Mouse (Mus musculus) midbrain, postnatal 0 days (tissue): Measurements from ENCODE around the gene Tfap2a. TPM values are rescaled to one million over a fixed set of nuclear protein-coding genes. Genes with fewer than 3 reads are reported as not detected.

Experiments
- ATAC-seq: fragments of 200-750 bp; cut with Nextera tagmentation; 2 replicates; pipeline ENCODE4 v1.8.0; 2017; ENCODE audit warnings: moderate number of reproducible peaks, mild to moderate bottlenecking, moderate TSS enrichment, moderate library complexity; ENCODE audit not compliant: low FRiP score
- DNase-seq: peaks from one replicate; pipeline ENCODE4 v3.0.0-alpha.2; 2015; ENCODE audit warnings: low spot score
- H3K27ac ChIP-seq: fragments of 300-500 bp; sonication (generic); 2 replicates; pipeline ENCODE4 v1.5.1; 2014; ENCODE audit warnings: low read depth, mild to moderate bottlenecking, low read length, mixed read lengths
- H3K27me3 ChIP-seq: fragments of 300-500 bp; sonication (generic); 2 replicates; pipeline ENCODE4 v1.6.1; 2014; ENCODE audit warnings: low read length, control low read depth, mixed read lengths; ENCODE audit not compliant: insufficient read depth
- H3K36me3 ChIP-seq: fragments of 300-500 bp; sonication (generic); 2 replicates; pipeline ENCODE4 v1.6.1; 2014; ENCODE audit warnings: low read length, control low read depth, mixed read lengths; ENCODE audit not compliant: insufficient read depth
- H3K4me1 ChIP-seq: fragments of 300-500 bp; sonication (generic); 2 replicates; pipeline ENCODE4 v1.6.1; 2014; ENCODE audit warnings: mild to moderate bottlenecking, control low read depth, antibody characterized with exemption, low read length, mixed read lengths; ENCODE audit not compliant: insufficient read depth
- H3K4me2 ChIP-seq: fragments of 300-500 bp; sonication (generic); 2 replicates; pipeline ENCODE4 v1.6.1; 2014; ENCODE audit warnings: low read depth, mild to moderate bottlenecking, low read length, mixed read lengths; ENCODE audit not compliant: poor library complexity, severe bottlenecking
- H3K4me3 ChIP-seq: fragments of 300-500 bp; sonication (generic); 2 replicates; pipeline ENCODE4 v1.5.1; 2014; ENCODE audit warnings: low read depth, mild to moderate bottlenecking, low read length, moderate library complexity
- H3K9ac ChIP-seq: fragments of 300-500 bp; sonication (generic); replicated peaks from 2 replicates; pipeline ENCODE4 v1.6.1; 2014; ENCODE audit warnings: mild to moderate bottlenecking, low read length, moderate library complexity, mixed read lengths; ENCODE audit not compliant: poor library complexity, severe bottlenecking
- H3K9me3 ChIP-seq: fragments of 300-500 bp; sonication (generic); 2 replicates; pipeline ENCODE4 v1.6.1; 2016; ENCODE audit warnings: low read length, control low read depth
- CTCF ChIP-seq: IDR thresholded peaks from 2 replicates; pipeline ENCODE4 v1.5.1; 2016; ENCODE audit warnings: antibody characterized with exemption, mild to moderate bottlenecking
- WGBS: fragments of 180-500 bp; shearing (Covaris S2); extraction: QIAGEN DNeasy Blood & Tissue Kit; methylation state at CpG from one replicate; pipeline ENCODE4 v1.1.7; 2014; 5-methylcytosine and 5-hydroxymethylcytosine counted together
- polyA plus RNA-seq: library from polyadenylated mRNA; unstranded; fragments of >200 nt; fragmentation: Nextera tagmentation; extraction: Ambion mirVana; gene quantifications from 2 replicates; pipeline ENCODE4 v1.2.1, GENCODE M21; 2015
- total RNA-seq: library from RNA; depleted of rRNA; stranded (reverse); fragments of >200 nt; gene quantifications from 2 replicates; pipeline ENCODE4 v1.2.3, GENCODE M21; 2014

Gene Tfap2a
- total and polyA plus RNA-seq, 2 experiments from 2014 or later: 2.0 to 4.0 TPM

- H3K9ac ChIP-seq: no peak overlapping the region
- H3K9me3 ChIP-seq: no peaks in the 10 kb centered on the region
- no peaks in the 10 kb centered on the region for H3K36me3 ChIP-seq
- no peak overlapping the region for H3K4me2 ChIP-seq
- H3K4me3 ChIP-seq: no peak overlapping the region
- DNase-seq (no peak), ATAC-seq (no peak)
- H3K27ac ChIP-seq: no peak overlapping the region
- H3K27me3 ChIP-seq: peaks cover 80% of the 10 kb centered on the region
- 19% methylated on average over 3 of the region's 3 CpGs for WGBS
- H3K4me1 ChIP-seq: no peaks in the 10 kb centered on the region
- TF ChIP-seq CTCF: no peak
Measured at GRCm38 (mm10) chr13:40707646-40708045, 30.5 kb downstream of the Tfap2a start.

GRCm38 (mm10) chr13:40706612-40707011, 31.6 kb downstream of the Tfap2a start:
- no peak overlapping the region for H3K27ac ChIP-seq
- peaks cover 78% of the 10 kb centered on the region for H3K27me3 ChIP-seq
- no peak for TF ChIP-seq CTCF
- ATAC-seq: no peak
- no peak overlapping the region for H3K4me2 ChIP-seq
- H3K4me3 ChIP-seq: no peak overlapping the region
- no peak for DNase-seq
- no peaks in the 10 kb centered on the region for H3K9me3 ChIP-seq
- WGBS: 9% methylated on average over 5 of the region's 5 CpGs
- H3K4me1 ChIP-seq: no peaks in the 10 kb centered on the region
- H3K36me3 ChIP-seq: no peaks in the 10 kb centered on the region
- no peak overlapping the region for H3K9ac ChIP-seq

- H3K4me2 ChIP-seq: no peak overlapping the region
- WGBS: 17% methylated on average over 4 of the region's 4 CpGs
Measured at GRCm38 (mm10) chr13:40705821-40706425, 32.3 kb downstream of the Tfap2a start.

GRCm38 (mm10) chr13:40704864-40705455, 33.2 kb downstream of the Tfap2a start:
- Histone ChIP-seq H3K27me3 (peaks cover 73% of the 10 kb centered on the region), H3K4me1 (no peaks in the 10 kb centered on the region), H3K4me3 (peak overlapping the region; percentile 4; the same call in 1 of the 2 replicates), H3K9ac (no peak overlapping the region), H3K27ac (no peak overlapping the region), H3K9me3 (no peaks in the 10 kb centered on the region), H3K36me3 (no peaks in the 10 kb centered on the region), H3K4me2 (no peak overlapping the region; the same call in 1 of the 2 replicates)
- TF ChIP-seq CTCF: no peak
- ATAC-seq (no peak), DNase-seq (no peak)
- under 1% methylated on average over 28 of the region's 28 CpGs for WGBS

More at GRCm38 (mm10) chr13:40705821-40706425, 32.3 kb downstream of the Tfap2a start:
- Histone ChIP-seq H3K27ac (no peak overlapping the region), H3K4me1 (no peaks in the 10 kb centered on the region), H3K9me3 (no peaks in the 10 kb centered on the region), H3K4me3 (no peak overlapping the region), H3K9ac (no peak overlapping the region), H3K36me3 (no peaks in the 10 kb centered on the region), H3K27me3 (peaks cover 78% of the 10 kb centered on the region)
- DNase-seq: no peak
- no peak for TF ChIP-seq CTCF
- ATAC-seq: no peak

GRCm38 (mm10) chr13:40703982-40704501, 34.1 kb downstream of the Tfap2a start:
- ATAC-seq (no peak), DNase-seq (no peak)
- Histone ChIP-seq H3K27ac (no peak overlapping the region), H3K4me2 (peak overlapping the region; percentile 37), H3K4me1 (no peaks in the 10 kb centered on the region), H3K9me3 (no peaks in the 10 kb centered on the region), H3K9ac (no peak overlapping the region), H3K36me3 (no peaks in the 10 kb centered on the region), H3K4me3 (peak overlapping the region; percentile 26), H3K27me3 (peaks cover 66% of the 10 kb centered on the region)
- under 1% methylated on average over 38 of the region's 38 CpGs for WGBS
- TF ChIP-seq CTCF: no peak

GRCm38 (mm10) chr13:40703123-40703797, 34.9 kb downstream of the Tfap2a start:
- Histone ChIP-seq H3K27me3 (peaks cover 60% of the 10 kb centered on the region), H3K4me2 (no peak overlapping the region), H3K36me3 (no peaks in the 10 kb centered on the region), H3K4me1 (no peaks in the 10 kb centered on the region), H3K27ac (no peak overlapping the region), H3K4me3 (no peak overlapping the region), H3K9ac (no peak overlapping the region), H3K9me3 (no peaks in the 10 kb centered on the region)
- ATAC-seq (no peak), DNase-seq (no peak)
- no peak for TF ChIP-seq CTCF
- WGBS: 3% methylated on average over 19 of the region's 19 CpGs
